Mouse (Mus musculus) midbrain, embryonic 14.5 days (tissue): ENCODE measurements around the gene Gm28047. TPM values are rescaled to one million over a fixed set of nuclear protein-coding genes. Genes with fewer than 3 reads are reported as not detected.
"Not testable (repeated sequence)": the region's sequence is repeated elsewhere in the genome, so short reads cannot be mapped to it uniquely, and the experiment has no call there.

Experiments used
- ATAC-seq: fragments of 200-750 bp; cut with Nextera tagmentation; 2 replicates; pipeline ENCODE4 v1.8.0; 2017; ENCODE audit warnings: moderate number of reproducible peaks, moderate library complexity; ENCODE audit not compliant: low FRiP score, low TSS enrichment
- DNase-seq: peaks from one replicate; pipeline ENCODE4 v3.0.0-alpha.2; 2015
- H3K27ac ChIP-seq: fragments of 300-500 bp; sonication (generic); replicated peaks from 2 replicates; pipeline ENCODE4 v1.5.1; 2014; ENCODE audit warnings: mild to moderate bottlenecking, low read depth, low read length, moderate library complexity
- H3K27me3 ChIP-seq: fragments of 300-500 bp; sonication (generic); 2 replicates; pipeline ENCODE4 v1.6.1; 2014; ENCODE audit warnings: low read length, control low read depth, mixed read lengths; ENCODE audit not compliant: control insufficient read depth, insufficient read depth
- H3K36me3 ChIP-seq: fragments of 300-500 bp; sonication (generic); 2 replicates; pipeline ENCODE4 v1.6.1; 2014; ENCODE audit warnings: low read length, control low read depth; ENCODE audit not compliant: control insufficient read depth, insufficient read depth
- H3K4me1 ChIP-seq: fragments of 300-500 bp; sonication (generic); 2 replicates; pipeline ENCODE4 v1.6.1; 2014; ENCODE audit warnings: mild to moderate bottlenecking, antibody characterized with exemption, low read length, control low read depth; ENCODE audit not compliant: control insufficient read depth, insufficient read depth
- H3K4me2 ChIP-seq: fragments of 300-500 bp; sonication (generic); 2 replicates; pipeline ENCODE4 v1.6.1; 2014; ENCODE audit warnings: mild to moderate bottlenecking, low read length, moderate library complexity
- H3K4me3 ChIP-seq: fragments of 300-500 bp; sonication (generic); replicated peaks from 2 replicates; pipeline ENCODE4 v1.5.1; 2014; ENCODE audit warnings: low read depth, low read length
- H3K9ac ChIP-seq: fragments of 300-500 bp; sonication (generic); replicated peaks from 2 replicates; pipeline ENCODE4 v1.6.1; 2014; ENCODE audit warnings: mild to moderate bottlenecking, low read length, moderate library complexity
- H3K9me3 ChIP-seq: fragments of 300-500 bp; sonication (generic); 2 replicates; pipeline ENCODE4 v1.6.1; 2016; ENCODE audit warnings: low read length, control low read depth, mixed read lengths; ENCODE audit not compliant: control insufficient read depth
- WGBS: fragments of 180-500 bp; shearing (Covaris S2); extraction: QIAGEN DNeasy Blood & Tissue Kit; methylation state at CpG from one replicate; pipeline ENCODE4 v1.1.7; 2014; 5-methylcytosine and 5-hydroxymethylcytosine counted together
- polyA plus RNA-seq: library from polyadenylated mRNA; unstranded; fragments of >200 nt; fragmentation: Nextera tagmentation; extraction: Ambion mirVana; gene quantifications from 2 replicates; pipeline ENCODE4 v1.2.1, GENCODE M21; 2014

Gene Gm28047
- polyA plus RNA-seq, 1 experiment from 2014 or later = not detected

DNA sequence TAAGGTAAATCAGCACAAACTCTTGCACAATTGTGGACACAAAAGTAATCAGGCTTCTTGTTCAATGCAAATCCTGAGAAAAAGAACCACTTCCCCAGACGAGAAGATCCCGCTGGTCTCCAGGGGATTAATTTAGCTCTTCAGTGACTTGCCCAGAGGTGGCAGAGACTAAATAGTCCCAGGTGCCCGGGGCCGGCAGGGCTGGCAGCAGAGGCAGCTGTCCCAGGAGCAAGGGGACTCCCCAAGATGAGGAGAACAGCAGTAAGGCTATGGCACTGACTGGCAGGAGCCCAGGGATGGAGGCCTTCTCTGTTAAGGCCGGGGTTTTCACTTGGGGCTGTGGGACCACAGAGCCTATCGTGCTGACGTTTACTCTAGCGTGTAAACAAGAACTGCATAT is 39.0 kb upstream of the Gm28047 start:
- peaks cover 74% of the 10 kb centered on the region for H3K36me3 ChIP-seq
- ATAC-seq = no peak
- no peak overlapping the region for H3K4me2 ChIP-seq
- H3K4me1 ChIP-seq = no peaks in the 10 kb centered on the region
- DNase-seq = no peak
- H3K27me3 ChIP-seq = no peaks in the 10 kb centered on the region
- no peaks in the 10 kb centered on the region for H3K9me3 ChIP-seq
- 79% methylated on average over 8 of the region's 8 CpGs for WGBS
- no peak overlapping the region for H3K27ac ChIP-seq
- H3K9ac ChIP-seq = no peak overlapping the region
- no peak overlapping the region for H3K4me3 ChIP-seq

DNA sequence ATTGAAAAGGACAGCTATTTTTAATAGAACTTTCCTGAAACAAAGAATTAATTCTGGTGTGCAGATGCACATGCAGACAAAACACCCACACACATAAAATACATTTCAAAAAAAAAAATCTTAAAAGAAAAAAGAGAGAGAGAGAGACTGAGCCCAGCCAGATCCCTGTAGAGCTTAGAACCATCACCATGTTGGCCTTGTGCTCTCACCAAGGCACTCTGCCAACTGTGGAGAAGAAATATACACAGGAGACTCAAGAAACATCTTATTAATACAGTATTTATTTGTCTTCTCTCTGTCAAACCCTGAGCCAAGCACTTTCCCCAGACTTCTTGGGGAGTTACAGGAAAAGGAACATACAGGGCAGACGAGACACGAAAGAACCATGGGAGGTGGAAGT is 37.7 kb upstream of the Gm28047 start:
- not testable (repeated sequence) for DNase-seq, H3K9ac ChIP-seq, ATAC-seq, H3K9me3 ChIP-seq, H3K27me3 ChIP-seq, H3K4me3 ChIP-seq, H3K4me2 ChIP-seq, H3K4me1 ChIP-seq, H3K27ac ChIP-seq
- no CpG with 5 or more reads among the region's 2 CpGs for WGBS
- peaks cover 68% of the 10 kb centered on the region for H3K36me3 ChIP-seq

GRCm38 (mm10) chr15:102657926-102658381 is 33.1 kb upstream of the Gm28047 start:
- Histone ChIP-seq H3K9me3 (no peaks in the 10 kb centered on the region), H3K4me2 (no peak overlapping the region), H3K27me3 (no peaks in the 10 kb centered on the region), H3K36me3 (peaks cover 24% of the 10 kb centered on the region), H3K9ac (no peak overlapping the region), H3K4me1 (no peaks in the 10 kb centered on the region), H3K27ac (no peak overlapping the region), H3K4me3 (no peak overlapping the region)
- DNase-seq (no peak), ATAC-seq (no peak)
- WGBS = 75% methylated on average over 3 of the region's 3 CpGs

GRCm38 (mm10) chr15:102656658-102657057 is 31.8 kb upstream of the Gm28047 start:
- peak; percentile 54 for DNase-seq

GRCm38 (mm10) chr15:102651928-102652660 is 27.2 kb upstream of the Gm28047 start:
- not testable (repeated sequence) for H3K4me2 ChIP-seq, H3K27ac ChIP-seq, H3K4me1 ChIP-seq, H3K27me3 ChIP-seq, DNase-seq, H3K9me3 ChIP-seq, H3K4me3 ChIP-seq, H3K9ac ChIP-seq, ATAC-seq, H3K36me3 ChIP-seq
- 88% methylated on average over 8 of the region's 9 CpGs for WGBS

More at GRCm38 (mm10) chr15:102656658-102657057, 31.8 kb upstream of the Gm28047 start:
- 18% methylated on average over 4 of the region's 4 CpGs for WGBS
- Histone ChIP-seq H3K4me1 (no peaks in the 10 kb centered on the region), H3K36me3 (peaks cover 13% of the 10 kb centered on the region; the same call in 1 of the 2 replicates), H3K4me3 (no peak overlapping the region), H3K9me3 (no peaks in the 10 kb centered on the region), H3K4me2 (no peak overlapping the region), H3K9ac (no peak overlapping the region), H3K27me3 (no peaks in the 10 kb centered on the region), H3K27ac (peak overlapping the region; percentile 34)
- ATAC-seq = no peak

- WGBS = 91% methylated on average over 3 of the region's 3 CpGs
- H3K27ac ChIP-seq = no peak overlapping the region
- H3K9me3 ChIP-seq = no peaks in the 10 kb centered on the region
- no peaks in the 10 kb centered on the region for H3K36me3 ChIP-seq
- H3K4me1 ChIP-seq = no peaks in the 10 kb centered on the region
- H3K4me3 ChIP-seq = no peak overlapping the region
- H3K27me3 ChIP-seq = no peaks in the 10 kb centered on the region
- no peak overlapping the region for H3K9ac ChIP-seq
- no peak for ATAC-seq
- DNase-seq = no peak
- no peak overlapping the region for H3K4me2 ChIP-seq
Measured at GRCm38 (mm10) chr15:102651107-102651506, 26.2 kb upstream of the Gm28047 start.

GRCm38 (mm10) chr15:102635817-102636216 is 10.9 kb upstream of the Gm28047 start:
- H3K9ac ChIP-seq = no peak overlapping the region
- H3K4me3 ChIP-seq = no peak overlapping the region
- ATAC-seq (no peak), DNase-seq (no peak)
- WGBS = 89% methylated on average over 3 of the region's 3 CpGs
- H3K4me1 ChIP-seq = no peaks in the 10 kb centered on the region
- H3K27ac ChIP-seq = no peak overlapping the region
- no peaks in the 10 kb centered on the region for H3K9me3 ChIP-seq
- H3K27me3 ChIP-seq = no peaks in the 10 kb centered on the region
- H3K4me2 ChIP-seq = no peak overlapping the region
- no peaks in the 10 kb centered on the region for H3K36me3 ChIP-seq

- no peak for ATAC-seq
Measured at GRCm38 (mm10) chr15:102634684-102635083, 9.8 kb upstream of the Gm28047 start.

GRCm38 (mm10) chr15:102625687-102626055 is 804 bp upstream of the Gm28047 start:
- peaks cover 15% of the 10 kb centered on the region for H3K4me1 ChIP-seq
- no peaks in the 10 kb centered on the region for H3K9me3 ChIP-seq
- DNase-seq = no peak
- peak overlapping the region; percentile 93 for H3K27ac ChIP-seq
- ATAC-seq = no peak; the same call in 1 of the 2 replicates
- WGBS = 1% methylated on average over 18 of the region's 18 CpGs
- H3K4me2 ChIP-seq = peak overlapping the region; percentile 94
- H3K27me3 ChIP-seq = no peaks in the 10 kb centered on the region
- no peaks in the 10 kb centered on the region for H3K36me3 ChIP-seq
- peak overlapping the region; percentile 66 for H3K4me3 ChIP-seq
- H3K9ac ChIP-seq = peak overlapping the region; percentile 66

More at GRCm38 (mm10) chr15:102634684-102635083, 9.8 kb upstream of the Gm28047 start:
- no peak overlapping the region for H3K9ac ChIP-seq
- 97% methylated on average over 8 of the region's 8 CpGs for WGBS
- no peaks in the 10 kb centered on the region for H3K36me3 ChIP-seq
- no peaks in the 10 kb centered on the region for H3K9me3 ChIP-seq
- H3K4me3 ChIP-seq = no peak overlapping the region
- no peaks in the 10 kb centered on the region for H3K27me3 ChIP-seq
- no peak overlapping the region for H3K4me2 ChIP-seq
- H3K27ac ChIP-seq = no peak overlapping the region
- DNase-seq = no peak
- H3K4me1 ChIP-seq = no peaks in the 10 kb centered on the region
